Mouse (Mus musculus): Measurements from ENCODE around the gene H2afv.

DNA sequence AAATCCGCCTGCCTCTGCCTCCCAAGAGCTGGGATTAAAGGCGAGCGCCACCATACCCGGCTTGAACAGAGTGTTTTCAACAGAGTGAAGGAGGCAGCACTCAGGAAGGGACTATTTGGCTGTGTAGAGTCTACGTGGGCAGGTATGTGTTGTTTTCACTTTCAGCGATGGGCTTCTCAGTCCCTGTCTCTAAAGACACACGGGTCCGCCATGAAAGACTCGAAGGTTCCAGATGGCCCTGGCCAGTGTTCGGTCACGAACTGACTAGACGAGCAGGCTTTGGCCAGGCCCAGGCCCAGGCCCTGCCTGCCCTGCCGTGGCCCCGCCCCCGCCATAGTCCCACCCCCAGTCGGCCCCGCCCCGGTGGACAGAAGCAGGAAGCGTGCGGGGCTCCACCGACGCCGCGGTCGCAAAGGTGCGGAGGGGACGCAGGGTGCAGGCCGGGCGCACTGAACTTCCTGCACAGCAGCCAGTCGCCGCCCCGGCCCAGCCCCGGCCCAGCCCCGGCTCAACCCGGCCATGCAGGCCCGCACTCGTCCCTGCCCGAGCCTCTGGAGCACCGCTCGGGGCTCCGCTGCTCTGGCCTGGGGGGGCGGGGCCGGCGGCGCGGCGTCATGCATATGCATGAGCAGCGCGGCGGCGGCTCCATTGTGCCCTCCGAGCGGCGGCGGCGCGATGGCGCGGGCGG lies 55.4 kb downstream of the H2afv start, which contains the start of gene Zmiz2:
- no peak for TF ChIP-seq CTCF (IDR thresholded peaks at IDR 0.05; ENCODE audit: low read depth, low read length)
- TF ChIP-seq POLR2A (IDR thresholded peaks at IDR 0.05; ENCODE audit: extremely low read depth, insufficient read depth, low read length) = peak; percentile 66

Data from liver, adult 2 months (tissue).